Mouse (Mus musculus): Measurements from ENCODE around the gene Rsbn1l.

- TF ChIP-seq CTCF (IDR thresholded peaks at IDR 0.05; ENCODE audit: low read depth) (no peak), EP300 (IDR thresholded peaks at IDR 0.05; ENCODE audit: low read depth) (no peak)
Observed at GRCm38 (mm10) chr5:20919566-20919965, 36.6 kb downstream of the Rsbn1l start.

Data from liver, embryonic 14.5 days (tissue).